Mouse (Mus musculus) lung, postnatal 0 days (tissue): Measurements from ENCODE around the gene Hk3.

ENCODE experiments used
- CTCF ChIP-seq: IDR thresholded peaks from 2 replicates; pipeline ENCODE4 v1.5.1; 2016; ENCODE audit warnings: antibody characterized with exemption, mild to moderate bottlenecking
- EP300 ChIP-seq: IDR thresholded peaks from 2 replicates; pipeline ENCODE4 v1.6.1; 2016; ENCODE audit warnings: antibody characterized with exemption, mild to moderate bottlenecking, control low read depth

DNA sequence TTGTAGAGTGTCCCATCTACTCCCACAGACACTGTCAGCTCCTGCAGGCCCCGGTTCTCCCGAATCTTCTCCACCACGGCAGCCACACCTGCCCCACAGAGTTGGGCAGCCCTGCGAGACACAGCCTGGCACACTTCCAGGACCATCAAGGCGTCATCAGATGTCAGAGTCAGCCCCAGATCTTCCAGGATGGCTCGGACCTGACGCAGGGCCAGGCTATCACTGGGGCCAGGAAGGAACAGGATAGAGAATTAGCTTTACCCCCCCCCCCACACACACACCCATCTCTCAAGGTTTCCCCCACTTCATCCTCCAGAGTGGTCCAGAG is 14.8 kb downstream of the Hk3 start:
- TF ChIP-seq CTCF (no peak), EP300 (no peak)
